Mouse (Mus musculus) kidney, adult 18-20 months (tissue): Measurements from ENCODE around the gene Ccr5.
A peak's percentile ranks its signal among the peaks of the same experiment; 100 is the strongest.
"Not testable (repeated sequence)": the region's sequence is repeated elsewhere in the genome, so short reads cannot be mapped to it uniquely, and the experiment has no call there.

ENCODE experiments used
- DNase-seq: peaks from one replicate; pipeline ENCODE4 v3.0.0; 2021

The Ccr5 gene

GRCm38 (mm10) chr9:124121387-124122184 lies at the start of gene Ccr5:
TSS of gene Ccr5 (plus strand) at chr9:124121543.
- DNase-seq, result no peak

- no peak for DNase-seq
These were observed 41.5 kb upstream of the Ccr5 start for GRCm38 (mm10) chr9:124079803-124080202.

GRCm38 (mm10) chr9:124080471-124080870 lies 40.9 kb upstream of the Ccr5 start:
- not testable (repeated sequence) for DNase-seq

- DNase-seq, result no peak
These were observed 30.9 kb upstream of the Ccr5 start for GRCm38 (mm10) chr9:124090441-124090840.

GRCm38 (mm10) chr9:124099127-124099526 lies 22.2 kb upstream of the Ccr5 start:
- DNase-seq, result no peak

GRCm38 (mm10) chr9:124100357-124100756 lies 21.0 kb upstream of the Ccr5 start:
- no peak for DNase-seq

- no peak for DNase-seq
These were observed 19.6 kb upstream of the Ccr5 start, which contains the start of gene Ccr2 for GRCm38 (mm10) chr9:124101723-124102122. TSS of gene Ccr2 (plus strand) at chr9:124101950.

GRCm38 (mm10) chr9:124103199-124103598 lies 18.1 kb upstream of the Ccr5 start:
- DNase-seq, result no peak

GRCm38 (mm10) chr9:124105196-124105595 lies 16.1 kb upstream of the Ccr5 start:
- DNase-seq, result no peak

- no peak for DNase-seq
These were observed 14.1 kb upstream of the Ccr5 start for GRCm38 (mm10) chr9:124107232-124107631.

GRCm38 (mm10) chr9:124108356-124109127 lies 12.8 kb upstream of the Ccr5 start:
- DNase-seq, result no peak

- no peak for DNase-seq
These were observed 9.3 kb upstream of the Ccr5 start for GRCm38 (mm10) chr9:124111997-124112396.

- DNase-seq, result no peak
These were observed 8.6 kb upstream of the Ccr5 start for GRCm38 (mm10) chr9:124112591-124113239.

GRCm38 (mm10) chr9:124113777-124114176 lies 7.6 kb upstream of the Ccr5 start:
- no peak for DNase-seq

GRCm38 (mm10) chr9:124118489-124118888 lies 2.9 kb upstream of the Ccr5 start:
- peak; percentile 6 for DNase-seq

GRCm38 (mm10) chr9:124125576-124125975 lies 4.2 kb downstream of the Ccr5 start:
- DNase-seq, result no peak

- no peak for DNase-seq
These were observed 5.0 kb downstream of the Ccr5 start for GRCm38 (mm10) chr9:124126373-124126772.

- no peak for DNase-seq
These were observed 6.1 kb downstream of the Ccr5 start for GRCm38 (mm10) chr9:124127412-124127811.

GRCm38 (mm10) chr9:124128379-124128778 lies 7.0 kb downstream of the Ccr5 start:
- DNase-seq, result peak; percentile 11

- DNase-seq, result not testable (repeated sequence)
These were observed 11.6 kb downstream of the Ccr5 start for GRCm38 (mm10) chr9:124132899-124133298.

GRCm38 (mm10) chr9:124134919-124135318 lies 13.6 kb downstream of the Ccr5 start:
- not testable (repeated sequence) for DNase-seq

- DNase-seq, result no peak
These were observed 16.3 kb downstream of the Ccr5 start for GRCm38 (mm10) chr9:124137619-124138018.

- no peak for DNase-seq
These were observed 16.9 kb downstream of the Ccr5 start for GRCm38 (mm10) chr9:124138055-124138775.
